Mouse (Mus musculus): ENCODE results near the gene Tex11. TPM values are rescaled to one million over a fixed set of nuclear protein-coding genes. Genes with fewer than 3 reads are reported as not detected.
"Not testable (repeated sequence)": the region's sequence is repeated elsewhere in the genome, so short reads cannot be mapped to it uniquely, and the experiment has no call there.

Gene Tex11
- not detected for total RNA-seq (2021)
- long read RNA-seq, experiment 1 = 0 reads
- long read RNA-seq, experiment 2 = 0 reads

DNA sequence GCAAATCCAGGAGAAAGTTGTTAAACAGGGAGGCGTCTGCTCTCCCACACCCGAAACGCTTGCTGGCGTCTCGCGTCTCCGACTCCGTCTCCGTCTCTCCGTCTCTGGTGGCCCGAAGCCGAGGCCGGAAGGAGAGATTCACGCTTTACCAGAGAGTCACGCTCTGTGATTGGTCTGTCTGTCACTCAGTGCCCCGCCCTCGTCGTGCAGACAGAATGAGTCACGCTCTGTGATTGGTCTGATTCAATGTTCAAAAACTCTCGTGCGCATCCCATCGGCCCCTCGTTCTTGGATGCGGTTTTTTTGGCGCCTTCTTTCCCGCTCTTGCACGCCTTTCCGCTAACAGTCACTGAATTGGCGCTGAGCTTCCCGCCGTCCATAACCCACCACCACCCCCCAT, at the start of gene Tex11:
Gene Tex11 (minus strand): TSS at position 127 of the 400 bp plus-strand sequence.
- DNase-seq (ENCODE audit: low spot score) = no peak

DNA sequence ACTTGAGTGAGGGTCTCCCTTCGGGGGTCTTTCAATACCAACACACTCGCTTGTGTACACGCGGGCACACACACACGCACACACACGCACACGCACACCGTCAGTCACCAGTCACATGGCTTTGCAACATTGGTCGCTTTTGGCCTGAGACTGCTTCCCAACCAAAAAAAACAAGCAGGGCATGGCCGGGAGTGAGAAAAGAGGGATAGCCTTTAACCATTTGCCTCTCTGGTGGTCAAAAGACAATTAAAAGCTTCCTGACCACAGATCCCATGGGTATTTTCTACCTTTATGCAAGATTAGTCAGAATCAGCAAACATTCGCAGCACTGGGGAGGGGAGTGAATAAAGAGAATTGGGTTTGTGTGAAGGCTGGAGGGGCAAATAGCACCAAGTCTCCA, 26.5 kb upstream of the Tex11 start, which contains the start of gene Slc7a3:
Gene Slc7a3 (minus strand): TSS at position 101 of the 400 bp plus-strand sequence.
- no peak for DNase-seq (ENCODE audit: low spot score)

DNA sequence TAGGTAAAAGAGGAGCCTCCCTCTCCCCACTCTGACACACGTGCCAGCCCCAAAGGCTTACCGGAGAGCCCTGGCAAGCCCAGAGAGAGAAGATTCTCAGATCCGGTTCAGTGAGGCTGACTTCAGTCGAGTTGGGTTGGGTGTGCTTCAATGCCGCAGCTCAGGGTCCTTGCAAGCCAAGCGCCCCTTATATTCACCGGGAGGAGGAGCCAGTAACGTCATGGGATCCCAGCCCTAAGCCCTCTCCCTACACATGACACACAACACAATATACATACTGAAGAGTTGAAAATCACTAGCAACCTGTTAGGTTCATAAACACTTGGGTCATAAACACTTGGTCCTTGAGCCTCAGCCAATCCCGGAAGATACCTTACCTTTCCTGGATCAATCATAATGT, 25.7 kb upstream of the Tex11 start:
- DNase-seq (ENCODE audit: low spot score) = not testable (repeated sequence)

DNA sequence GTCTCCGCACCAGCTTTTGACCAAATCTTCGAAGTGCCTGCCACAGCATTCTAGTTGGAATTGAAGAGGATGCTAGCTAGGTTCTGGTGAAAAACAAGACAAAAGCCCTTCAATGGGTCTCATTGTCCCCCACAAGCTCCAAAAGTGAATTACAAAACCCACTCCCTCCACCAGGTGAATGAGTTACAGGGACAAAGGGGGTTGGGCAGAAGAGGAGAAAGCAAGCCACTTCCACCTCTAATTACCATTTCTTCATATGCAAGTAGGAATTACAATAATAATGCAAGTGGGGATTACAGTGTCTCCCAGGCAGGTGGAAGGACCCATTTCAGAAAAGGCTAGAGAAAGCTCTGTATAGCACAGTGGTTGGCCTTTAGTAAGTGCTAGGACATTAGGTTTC, 24.7 kb upstream of the Tex11 start:
- DNase-seq (ENCODE audit: low spot score) = no peak

DNA sequence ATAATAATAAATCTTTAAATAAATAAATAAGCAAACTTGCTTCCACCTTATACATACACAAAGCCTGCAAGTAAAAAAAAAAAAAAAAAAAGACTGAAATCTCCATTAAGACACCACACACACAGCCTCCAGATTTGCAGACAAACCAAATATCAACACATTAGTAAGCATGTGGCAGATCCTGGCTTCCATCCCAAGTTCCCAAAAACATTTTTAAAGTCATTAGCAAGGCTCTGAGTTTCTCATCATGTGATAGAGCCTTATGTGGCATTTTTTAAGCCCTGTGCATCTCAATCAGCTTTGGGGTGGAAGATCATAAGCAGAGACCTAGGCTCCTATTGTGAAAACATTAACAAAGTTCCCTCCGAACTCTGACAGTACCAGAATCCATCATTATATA, 5.8 kb upstream of the Tex11 start:
- DNase-seq (ENCODE audit: low spot score) = no peak

DNA sequence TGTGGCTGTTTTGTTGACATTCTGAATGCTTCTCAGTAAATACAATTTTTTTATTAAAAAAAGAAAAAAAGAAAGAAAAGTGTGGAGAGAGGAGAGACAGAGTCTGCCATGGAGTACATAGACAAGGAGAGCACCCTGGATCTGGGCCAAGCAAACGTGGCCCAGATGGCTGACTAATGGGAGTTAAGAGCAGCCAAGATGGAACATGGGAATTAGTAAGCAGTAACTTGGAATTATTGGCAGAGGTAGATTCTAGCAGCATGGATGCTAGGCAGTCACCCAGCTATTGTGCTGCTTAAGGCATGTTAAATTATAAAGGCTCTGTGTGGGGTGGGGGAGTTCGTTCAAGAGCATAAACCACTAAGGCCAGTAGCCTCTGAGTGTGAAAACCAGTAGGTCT, 4.0 kb upstream of the Tex11 start:
- DNase-seq (ENCODE audit: low spot score) = no peak

DNA sequence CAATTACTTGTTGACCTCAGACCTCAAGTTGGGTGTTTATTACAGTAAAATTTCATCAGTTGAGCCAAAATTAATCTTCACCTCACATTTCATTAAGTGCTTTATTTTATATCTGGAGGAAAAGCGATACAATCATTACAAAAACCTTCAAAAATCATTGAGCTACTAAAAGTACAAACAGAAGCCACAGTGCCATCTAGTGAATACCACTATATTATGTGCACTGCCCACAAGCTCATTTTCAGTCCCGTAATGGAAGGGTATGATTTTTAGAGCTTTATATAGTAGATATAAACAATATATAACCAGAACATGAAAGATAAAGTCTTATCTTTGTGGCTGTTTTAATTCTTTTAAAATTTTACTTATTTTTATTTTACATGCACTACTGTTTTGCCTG, 115.8 kb downstream of the Tex11 start:
- DNase-seq (ENCODE audit: low spot score) = no peak

DNA sequence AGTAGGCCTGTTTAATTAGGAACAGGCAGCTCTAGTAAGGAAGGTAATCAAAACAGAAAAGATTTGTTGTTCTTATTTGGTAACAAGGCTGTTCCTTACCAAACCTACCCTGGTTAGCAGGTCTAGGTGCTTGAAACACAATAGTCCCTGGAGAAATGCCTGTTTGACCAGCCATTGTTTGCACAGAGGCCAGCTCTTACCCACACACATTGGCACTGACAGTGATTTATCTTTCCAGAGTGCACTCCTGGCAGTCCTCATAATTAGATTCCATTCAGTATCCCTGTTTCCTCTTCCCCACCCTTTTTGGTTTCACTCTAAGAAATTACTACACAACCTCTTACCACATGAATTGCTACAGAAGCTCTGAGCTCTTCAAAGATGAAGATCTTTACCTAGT, 220.3 kb downstream of the Tex11 start:
- no peak for DNase-seq (ENCODE audit: low spot score)

DNA sequence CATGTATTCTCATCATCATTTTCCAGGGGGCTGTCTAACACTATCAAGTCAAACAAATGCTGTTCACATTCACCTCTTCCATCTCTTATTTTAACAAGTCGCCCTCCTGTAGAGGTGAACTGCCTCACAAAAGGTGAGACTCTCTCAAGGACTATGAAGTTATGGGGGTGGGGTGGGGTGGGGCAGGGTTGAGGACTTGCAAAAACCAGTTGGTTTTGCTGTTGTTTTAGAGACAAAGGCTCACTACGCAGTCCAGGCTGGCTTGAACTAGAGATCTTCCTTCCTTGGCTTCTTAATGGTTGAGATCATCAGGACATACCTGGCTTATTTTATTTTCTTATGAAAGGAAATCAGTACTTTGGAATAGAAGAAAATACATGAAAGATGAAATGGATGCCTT, 226.7 kb downstream of the Tex11 start:
- DNase-seq (ENCODE audit: low spot score) = no peak

DNA sequence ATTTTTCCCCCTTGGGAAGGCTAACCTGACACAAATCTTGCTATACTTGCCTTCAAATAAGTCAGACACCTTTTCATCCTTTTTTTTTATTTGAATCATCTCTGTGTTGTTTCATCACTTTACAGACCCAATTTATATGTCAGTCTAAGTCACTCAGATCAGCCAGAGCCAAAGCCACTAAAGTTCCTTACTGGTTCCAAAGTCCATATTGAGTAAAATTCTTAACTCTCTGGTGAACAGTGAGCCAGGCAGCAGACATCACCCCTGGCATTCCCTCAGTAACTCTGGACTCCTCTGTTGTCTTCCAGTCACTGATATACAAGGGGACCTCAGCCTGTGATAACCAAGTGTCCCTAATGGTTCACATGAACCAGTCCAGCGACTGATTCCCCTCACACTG, 233.9 kb downstream of the Tex11 start:
- DNase-seq (ENCODE audit: low spot score) = no peak

DNA sequence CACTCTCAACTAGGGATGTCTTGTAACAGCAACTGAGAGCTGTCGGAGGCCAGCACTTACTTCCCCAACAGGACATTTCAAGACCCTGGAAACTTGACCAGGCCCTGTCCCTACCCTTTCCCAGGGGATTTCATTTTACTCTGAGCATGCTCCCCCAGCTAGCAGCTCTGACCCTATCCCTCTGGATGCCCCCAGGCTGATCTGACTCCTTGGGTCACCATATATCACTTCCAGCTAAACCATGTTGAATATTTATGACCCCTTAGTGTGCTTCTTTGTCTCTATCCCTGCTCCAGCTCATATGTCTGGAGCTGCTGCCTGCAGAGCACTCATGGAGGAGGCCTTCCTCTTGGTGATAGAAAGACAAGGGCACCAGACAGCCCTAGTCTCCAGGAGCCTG, 238.3 kb downstream of the Tex11 start:
- no peak for DNase-seq (ENCODE audit: low spot score)

DNA sequence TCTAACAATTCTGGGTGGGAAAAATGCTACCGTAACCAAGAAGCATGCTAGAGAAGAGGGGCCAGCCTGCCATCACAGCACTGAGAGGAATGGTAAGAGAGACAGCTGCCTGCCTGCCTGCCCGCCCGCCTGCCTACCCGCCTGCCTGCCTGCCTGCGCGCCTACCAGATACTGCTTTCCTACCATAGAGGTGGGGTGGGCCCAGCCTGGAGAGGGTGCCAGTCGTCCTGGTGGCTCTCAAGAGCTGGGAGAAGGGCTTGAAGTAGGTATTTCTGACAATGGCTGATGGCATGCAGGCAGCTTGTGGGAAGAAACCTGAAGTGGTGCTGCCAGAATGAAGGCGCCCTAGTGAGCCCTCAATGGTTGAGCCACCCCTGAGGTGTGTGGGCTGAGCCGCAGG, 240.8 kb downstream of the Tex11 start:
- no peak for DNase-seq (ENCODE audit: low spot score)

DNA sequence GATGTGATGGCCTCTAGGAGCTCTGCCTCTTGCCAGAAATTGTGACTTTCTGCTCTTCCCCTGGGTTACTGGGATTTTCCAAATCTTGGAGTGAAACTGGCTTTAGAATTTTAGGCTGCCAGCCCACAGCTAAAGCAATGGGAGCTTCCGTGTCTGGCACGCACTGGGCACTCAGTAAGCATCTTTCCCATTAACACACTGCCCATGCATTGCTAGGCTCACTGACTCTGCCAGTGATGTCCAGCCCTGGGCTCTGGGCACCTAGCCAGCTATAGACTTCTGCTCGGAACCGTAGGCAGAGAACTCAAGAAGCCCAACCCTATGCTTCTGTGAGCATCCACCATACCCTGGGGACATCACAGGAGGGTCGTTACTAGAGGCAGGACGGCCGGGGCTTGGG, 243.7 kb downstream of the Tex11 start:
- DNase-seq (ENCODE audit: low spot score) = no peak

DNA sequence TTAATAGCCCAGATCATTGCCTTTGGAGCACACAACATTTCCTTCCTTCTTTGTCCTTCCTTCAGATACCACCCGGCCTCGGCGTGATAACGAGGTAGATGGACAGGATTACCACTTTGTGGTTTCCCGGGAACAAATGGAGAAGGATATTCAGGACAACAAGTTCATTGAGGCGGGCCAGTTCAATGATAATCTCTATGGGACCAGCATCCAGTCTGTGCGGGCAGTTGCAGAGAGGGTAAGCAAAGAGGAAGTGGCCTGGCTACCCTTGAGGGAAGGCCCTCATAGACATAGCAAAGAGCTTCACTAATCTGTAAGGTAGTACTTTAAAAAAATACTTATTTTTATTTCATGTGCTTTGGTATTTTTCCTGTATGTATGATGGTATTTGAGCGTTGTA, 245.3 kb downstream of the Tex11 start:
- DNase-seq (ENCODE audit: low spot score) = no peak

DNA sequence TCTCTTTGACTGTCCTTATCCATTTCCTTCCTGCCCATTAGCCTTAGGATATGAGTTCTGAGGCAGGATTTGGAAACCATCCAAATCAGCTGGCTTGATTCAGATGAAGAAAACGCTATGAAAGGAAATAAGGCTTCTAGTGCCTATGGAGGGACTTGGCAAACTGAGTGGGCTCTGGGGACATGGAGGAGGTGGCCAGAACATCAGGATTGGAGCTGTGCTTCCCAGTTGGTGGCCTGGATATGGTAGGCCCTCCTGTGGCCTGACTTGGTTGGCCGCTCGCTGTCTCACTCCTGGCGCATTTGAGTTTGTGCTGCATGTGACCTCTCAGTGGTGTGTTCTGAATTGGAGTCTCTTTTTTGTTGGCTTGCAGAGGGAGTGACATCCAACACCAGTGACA, 248.3 kb downstream of the Tex11 start:
- DNase-seq (ENCODE audit: low spot score) = no peak

DNA sequence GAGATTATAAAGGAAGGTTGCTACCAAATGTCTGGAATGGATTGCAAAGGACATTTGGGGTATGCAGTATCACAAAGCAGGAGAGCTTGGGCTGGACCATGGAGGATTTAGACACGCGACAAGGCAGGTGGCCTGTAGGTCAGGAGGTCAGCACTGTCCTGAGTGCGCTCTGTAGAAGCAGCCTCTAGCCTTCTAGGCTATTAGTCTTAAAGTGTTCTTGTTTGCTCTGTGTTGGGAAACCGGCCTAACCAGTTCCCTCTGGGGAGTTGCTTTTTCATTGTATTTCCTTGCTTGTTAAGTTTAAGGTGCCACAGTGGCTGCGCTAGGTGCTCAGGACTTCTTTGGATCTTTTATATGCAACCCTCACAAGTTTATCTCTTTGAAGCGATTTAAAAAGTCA, 257.4 kb downstream of the Tex11 start:
- no peak for DNase-seq (ENCODE audit: low spot score)

DNA sequence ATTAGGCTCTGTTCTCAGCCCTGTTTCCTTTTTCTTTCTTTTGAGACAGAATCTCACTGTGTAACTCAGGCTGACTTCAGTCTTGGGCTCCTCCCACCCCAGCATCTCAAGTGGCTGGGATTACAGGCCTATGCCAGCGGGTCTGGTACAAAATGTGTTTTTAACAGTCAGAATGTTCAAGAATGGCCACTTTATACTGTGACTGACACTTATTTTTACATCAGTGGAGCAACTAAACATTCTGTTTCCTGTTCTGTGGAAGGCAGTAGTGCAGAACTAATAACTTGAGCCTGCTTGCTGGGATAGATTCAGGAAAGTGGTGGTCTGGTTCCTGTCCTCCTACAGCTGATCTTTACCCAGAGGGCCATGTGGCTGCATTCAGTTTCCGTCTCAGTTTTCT, 258.8 kb downstream of the Tex11 start:
- no peak for DNase-seq (ENCODE audit: low spot score)

DNA sequence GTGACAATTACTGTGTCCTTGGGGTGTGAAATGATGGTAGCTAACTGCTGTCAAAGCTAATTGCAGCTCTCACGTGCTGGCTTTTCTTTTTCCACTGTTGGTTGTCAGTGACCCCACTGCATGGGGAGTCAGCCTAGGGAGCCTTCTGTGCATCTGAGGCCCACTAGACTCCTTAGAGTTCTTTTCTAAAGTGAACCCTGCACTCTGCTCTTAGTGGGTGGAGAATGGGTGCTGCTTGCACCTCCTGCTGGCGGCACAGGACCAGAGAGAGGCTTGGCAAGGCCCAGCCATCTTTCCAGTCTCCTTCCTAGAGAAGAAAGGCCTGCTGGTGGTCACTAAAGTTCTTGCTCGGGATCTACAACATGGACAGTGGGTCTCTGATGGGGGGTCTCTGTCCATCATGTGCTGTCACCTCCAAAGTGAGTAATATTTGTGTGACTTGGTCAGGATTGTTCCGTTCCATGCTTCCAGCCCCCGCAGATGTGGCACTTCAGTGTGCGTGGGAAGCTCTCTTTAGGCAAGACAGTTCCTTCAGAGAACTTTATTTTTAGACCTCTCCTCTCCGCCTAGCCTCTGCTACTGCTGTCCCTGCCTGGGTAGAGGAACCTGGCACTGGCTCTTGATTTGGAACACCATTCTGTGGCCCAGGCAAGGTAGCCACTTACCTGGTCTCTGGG, 261.5 kb downstream of the Tex11 start:
- no peak for DNase-seq (ENCODE audit: low spot score)

DNA sequence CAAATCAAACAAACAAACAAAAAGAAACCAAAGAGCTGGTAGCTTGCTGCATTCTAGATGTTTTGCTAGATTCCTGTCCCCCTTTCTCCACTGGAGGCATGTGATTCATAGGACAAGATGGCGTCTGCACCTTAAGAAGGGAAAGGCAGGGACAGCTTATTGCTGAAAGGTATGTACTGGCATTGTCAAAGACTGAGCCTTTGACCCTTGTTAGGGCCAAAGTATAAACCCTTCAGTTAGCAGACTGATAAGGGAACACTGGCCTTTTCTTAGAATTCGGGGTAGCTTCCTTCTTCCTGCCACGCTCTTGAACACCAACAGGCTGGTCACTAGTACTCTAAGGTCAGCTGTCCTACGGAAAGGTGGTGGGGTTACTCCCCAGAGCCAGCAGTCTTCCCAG, 262.1 kb downstream of the Tex11 start:
- no peak for DNase-seq (ENCODE audit: low spot score)

DNA sequence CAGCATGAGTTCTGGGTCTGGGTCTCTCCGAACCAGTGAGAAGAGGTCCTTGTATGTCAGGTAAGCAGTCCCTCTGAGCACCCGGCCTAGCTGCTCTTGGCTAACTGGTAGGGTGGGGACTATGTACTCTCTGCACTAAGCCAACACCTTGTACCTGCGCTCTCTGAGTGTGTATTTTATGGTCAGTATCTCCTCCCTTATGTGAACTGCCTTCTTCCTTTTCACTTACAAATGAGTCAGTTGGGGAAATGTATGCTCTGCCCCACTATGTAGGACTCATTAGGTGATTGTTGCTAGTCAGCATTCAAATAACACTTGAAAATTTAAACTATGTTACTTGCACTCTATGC, 262.8 kb downstream of the Tex11 start:
- no peak for DNase-seq (ENCODE audit: low spot score)

DNA sequence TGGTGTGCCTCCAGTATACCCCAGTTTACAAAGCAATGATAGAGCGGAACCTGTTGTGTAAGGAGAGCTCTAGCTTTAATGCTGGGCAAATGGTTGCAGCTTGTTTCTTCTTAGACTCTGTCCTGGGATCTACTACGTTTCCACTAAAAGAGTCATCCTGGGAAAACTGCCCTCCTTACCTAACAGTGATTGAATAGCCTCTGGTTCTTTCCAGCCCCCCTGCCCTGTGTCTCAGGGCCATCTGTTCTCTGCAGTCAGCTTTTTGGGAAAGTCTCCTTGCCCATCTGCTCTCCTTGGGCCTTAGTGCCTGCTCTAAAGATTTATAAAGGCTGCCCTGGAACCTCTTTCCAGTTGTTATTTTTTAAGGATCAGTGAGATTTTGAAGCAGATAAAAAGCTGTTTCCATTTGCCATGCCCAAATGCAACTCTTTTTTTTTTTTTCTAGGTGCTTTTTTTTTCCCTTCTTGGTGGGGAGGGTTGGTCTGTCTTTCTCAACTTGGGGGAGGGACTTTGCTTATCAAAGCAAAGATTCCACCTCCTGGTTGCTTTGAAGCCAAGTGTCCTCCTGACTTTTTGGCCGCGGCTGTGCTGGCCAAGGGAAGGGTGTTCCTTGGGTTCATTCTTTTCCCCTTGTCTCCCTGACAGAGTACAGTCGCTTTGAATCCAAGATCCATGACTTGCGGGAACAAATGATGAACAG, 263.3 kb downstream of the Tex11 start:
- no peak for DNase-seq (ENCODE audit: low spot score)

DNA sequence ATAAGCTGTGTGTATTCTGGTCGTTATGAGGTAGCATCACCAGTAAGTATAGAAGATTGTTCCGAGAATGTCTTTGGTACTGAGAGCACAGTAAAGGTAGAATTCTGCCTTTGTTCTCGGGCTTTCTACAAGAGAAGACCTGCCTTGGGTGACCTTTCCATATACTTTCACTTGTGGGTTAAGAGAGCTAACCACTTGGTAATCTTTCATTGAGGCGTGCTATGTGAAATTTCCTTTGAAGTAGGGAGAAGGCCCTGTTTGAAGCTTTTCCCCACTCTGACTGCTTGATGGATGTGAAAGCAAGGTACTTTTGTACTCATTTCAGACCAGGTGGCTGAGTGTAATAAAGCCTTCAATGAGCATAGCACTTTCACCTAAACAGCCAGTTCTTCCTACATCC, 270.1 kb downstream of the Tex11 start:
- no peak for DNase-seq (ENCODE audit: low spot score)
